Mouse (Mus musculus): ENCODE measurements around the gene Adipor2.

Gene Adipor2

GRCm38 (mm10) chr6:119421001-119421400, 3.5 kb upstream of the Adipor2 start:
- no peak for DNase-seq (ENCODE audit: extremely low spot score, low read depth, low spot score)

- no peak for DNase-seq (ENCODE audit: extremely low spot score, low read depth, low spot score)
Observed at GRCm38 (mm10) chr6:119420357-119420756, 2.9 kb upstream of the Adipor2 start.

DNA sequence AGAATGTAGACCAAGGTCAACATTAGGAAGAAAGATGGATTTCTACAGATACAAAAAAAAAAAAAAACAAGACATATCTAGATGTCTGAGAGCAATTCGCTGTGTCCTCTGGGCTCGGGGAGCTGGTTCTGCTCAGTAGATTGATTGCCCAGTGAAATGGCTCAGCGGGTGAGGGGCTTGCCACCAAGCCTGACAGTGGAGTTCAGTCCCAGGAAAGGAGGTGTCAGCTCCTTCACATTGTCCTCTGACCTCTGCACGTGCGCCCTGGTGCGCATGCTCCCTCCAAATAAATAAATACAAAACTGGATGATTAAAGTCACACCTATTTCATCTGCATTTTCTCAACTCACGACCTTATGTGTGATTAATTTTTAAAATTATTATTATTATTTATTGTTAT, 1.9 kb upstream of the Adipor2 start:
- no peak for DNase-seq (ENCODE audit: extremely low spot score, low read depth, low spot score)

GRCm38 (mm10) chr6:119418392-119419251, 1.1 kb upstream of the Adipor2 start:
- no peak for DNase-seq (ENCODE audit: extremely low spot score, low read depth, low spot score)

GRCm38 (mm10) chr6:119417821-119418220, 317 bp upstream of the Adipor2 start:
- DNase-seq (ENCODE audit: extremely low spot score, low read depth, low spot score), result no peak

GRCm38 (mm10) chr6:119416643-119417042, 861 bp downstream of the Adipor2 start:
- no peak for DNase-seq (ENCODE audit: extremely low spot score, low read depth, low spot score)

DNA sequence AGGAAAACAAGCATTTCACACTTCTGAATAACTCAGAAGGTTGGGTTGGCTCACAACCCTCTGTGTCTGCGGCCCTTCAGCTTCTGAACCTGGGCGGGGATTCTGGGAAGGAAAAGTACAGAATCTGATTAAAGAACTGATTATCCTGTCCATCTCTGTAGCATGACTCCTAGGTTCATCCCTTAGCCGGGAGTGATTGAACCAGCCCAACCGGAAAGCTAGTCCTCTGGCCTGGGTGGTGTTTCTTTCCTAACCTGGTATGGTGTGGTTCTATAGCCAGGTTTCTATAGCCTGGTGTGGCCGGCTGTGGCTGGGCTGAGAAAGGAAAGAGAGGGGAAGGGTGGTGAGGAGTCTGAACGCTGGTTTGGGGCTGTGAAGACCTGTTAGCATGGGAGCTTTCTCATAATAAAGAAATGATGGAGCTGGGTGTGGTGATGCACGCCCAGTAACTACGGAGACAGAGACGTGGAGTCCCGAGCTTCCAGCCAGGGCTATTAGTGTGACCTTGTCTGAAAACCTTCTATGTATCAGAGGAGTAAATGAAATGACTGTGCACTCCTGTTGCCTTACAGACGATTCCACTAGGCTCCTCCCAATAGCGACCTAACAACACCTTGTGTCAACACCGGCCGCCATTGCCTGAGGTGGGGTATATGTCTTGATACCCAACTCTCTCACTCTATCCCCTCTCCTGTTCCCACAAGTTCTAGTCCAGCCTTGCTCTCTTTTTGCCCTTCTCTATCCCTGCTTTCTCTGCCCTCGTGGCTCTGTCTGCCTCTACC, 3.1 kb downstream of the Adipor2 start:
- no peak for DNase-seq (ENCODE audit: extremely low spot score, low read depth, low spot score)

- DNase-seq (ENCODE audit: extremely low spot score, low read depth, low spot score), result no peak
Observed at GRCm38 (mm10) chr6:119412588-119412987, 4.9 kb downstream of the Adipor2 start.

- DNase-seq (ENCODE audit: extremely low spot score, low read depth, low spot score), result no peak
Observed at GRCm38 (mm10) chr6:119411511-119411910, 6.0 kb downstream of the Adipor2 start.

DNA sequence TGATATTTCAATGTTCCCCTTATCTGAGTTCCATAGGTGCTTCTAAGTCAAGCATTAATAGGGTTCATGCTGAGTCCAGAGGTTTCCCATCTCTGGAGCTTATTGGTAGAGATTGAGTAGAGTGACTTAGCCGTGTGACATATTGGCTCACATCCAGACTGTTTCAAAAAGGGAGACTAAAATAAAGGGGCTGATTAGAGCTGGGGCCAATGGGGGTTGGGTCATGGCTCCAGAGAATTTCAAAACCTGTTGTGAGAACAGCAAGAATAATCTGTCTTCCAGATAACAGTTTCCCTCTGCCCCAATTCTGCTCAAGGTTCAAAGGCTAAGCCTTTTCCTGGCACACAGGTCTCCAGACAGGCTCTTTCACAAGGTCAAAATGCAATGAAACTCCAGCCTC, 7.7 kb downstream of the Adipor2 start:
- no peak for DNase-seq (ENCODE audit: extremely low spot score, low read depth, low spot score)

GRCm38 (mm10) chr6:119408582-119408981, 8.9 kb downstream of the Adipor2 start:
- no peak for DNase-seq (ENCODE audit: extremely low spot score, low read depth, low spot score)

GRCm38 (mm10) chr6:119407818-119408217, 9.7 kb downstream of the Adipor2 start:
- DNase-seq (ENCODE audit: extremely low spot score, low read depth, low spot score), result no peak

- DNase-seq (ENCODE audit: extremely low spot score, low read depth, low spot score), result no peak
Observed at GRCm38 (mm10) chr6:119406528-119406927, 11.0 kb downstream of the Adipor2 start.

GRCm38 (mm10) chr6:119405310-119405709, 12.2 kb downstream of the Adipor2 start:
- DNase-seq (ENCODE audit: extremely low spot score, low read depth, low spot score), result no peak

DNA sequence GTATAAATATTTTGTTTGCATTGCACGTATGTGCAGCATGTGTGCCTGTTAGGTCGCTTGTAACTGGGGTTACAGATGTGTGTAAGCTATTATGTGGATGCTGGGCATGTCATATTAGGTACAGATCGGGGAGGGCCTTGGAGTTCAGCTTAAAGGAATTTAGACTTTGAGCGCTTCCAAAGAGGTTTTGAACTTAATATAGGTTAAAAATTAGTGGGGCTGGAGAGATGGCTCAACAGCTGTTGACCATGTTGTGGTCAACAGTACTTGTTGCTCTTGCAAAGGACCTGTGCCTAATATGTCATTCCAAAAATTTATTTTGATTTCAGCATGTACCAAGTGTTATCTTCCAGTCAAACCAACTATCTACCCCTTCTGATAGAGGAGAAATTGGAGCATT, 12.7 kb downstream of the Adipor2 start:
- DNase-seq (ENCODE audit: extremely low spot score, low read depth, low spot score), result no peak

- DNase-seq (ENCODE audit: extremely low spot score, low read depth, low spot score), result no peak
Observed at GRCm38 (mm10) chr6:119402976-119403375, 14.5 kb downstream of the Adipor2 start.

DNA sequence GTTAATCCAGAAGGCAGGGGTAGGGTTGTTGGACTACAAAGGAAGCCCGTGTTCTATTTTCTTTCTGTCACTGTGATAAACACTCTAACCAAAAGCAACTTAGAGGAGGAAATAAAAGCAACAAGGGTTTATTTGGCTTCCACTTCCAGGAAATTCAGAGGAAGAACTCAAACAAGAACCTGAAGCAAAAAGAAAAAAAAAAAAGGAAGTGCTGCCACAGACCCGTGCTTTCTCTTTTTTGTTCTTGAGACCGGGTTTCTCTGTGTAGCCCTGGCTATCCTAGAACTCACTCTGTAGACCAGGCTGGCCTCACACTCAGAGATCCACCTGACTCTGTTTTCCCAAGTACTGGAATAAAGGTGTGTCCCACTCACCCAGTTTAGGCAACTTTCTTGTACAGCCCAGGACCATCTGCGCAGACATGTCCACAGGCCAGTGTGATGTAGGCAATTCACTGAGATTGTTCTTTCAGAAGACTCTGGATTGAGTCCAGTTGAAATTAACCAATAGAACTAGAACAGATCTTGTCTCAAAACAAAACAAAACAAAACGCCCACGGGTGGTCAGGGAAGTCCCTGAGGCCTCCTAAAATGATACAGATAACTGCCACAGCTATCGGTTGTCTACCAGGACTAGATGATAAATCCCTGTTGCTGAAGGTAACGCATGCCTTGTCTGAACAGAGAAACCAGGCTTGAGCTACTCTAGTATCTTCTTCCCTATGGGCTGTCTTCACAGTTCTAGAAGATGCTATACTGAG, 15.8 kb downstream of the Adipor2 start:
- no peak for DNase-seq (ENCODE audit: extremely low spot score, low read depth, low spot score)

GRCm38 (mm10) chr6:119400649-119401048, 16.9 kb downstream of the Adipor2 start:
- no peak for DNase-seq (ENCODE audit: extremely low spot score, low read depth, low spot score)

GRCm38 (mm10) chr6:119399371-119399770, 18.1 kb downstream of the Adipor2 start:
- no peak for DNase-seq (ENCODE audit: extremely low spot score, low read depth, low spot score)

GRCm38 (mm10) chr6:119396309-119396634, 21.2 kb downstream of the Adipor2 start:
- DNase-seq (ENCODE audit: extremely low spot score, low read depth, low spot score), result no peak
